In genomic region chr6:136804705-136805408, GRCm38 (mm10) we compare ENCODE assay signal across 8 mouse cellular contexts. TPM values are rescaled to one million over a fixed set of nuclear protein-coding genes. Genes with fewer than 3 reads are reported as not detected.
DNase-seq lines count a peak whose midpoint lies in the region; ATAC-seq and TF ChIP-seq lines count a peak whose summit lies in the region.

No protein-coding gene starts in this region.

- WGBS in forebrain, embryonic 11.5 days, result 39% methylated on average over 9 of the region's 9 CpGs
- 11% methylated on average over 9 of the region's 9 CpGs for WGBS in liver, adult 2 months

- H3K27me3 ChIP-seq in erythroblast, embryonic 14.5 days (ENCODE audit: control insufficient read depth), result no peaks in the 10 kb centered on the region
- H3K27me3 ChIP-seq in forebrain, embryonic 11.5 days (ENCODE audit: control insufficient read depth, insufficient read depth, low read length), result no peaks in the 10 kb centered on the region
- no peaks in the 10 kb centered on the region for H3K27me3 ChIP-seq in liver, adult 2 months (ENCODE audit: control insufficient read depth, insufficient read depth, low read length)

- no peak for TF ChIP-seq CTCF in liver, adult 2 months (IDR thresholded peaks at IDR 0.05; ENCODE audit: low read depth, low read length)

- H3K27ac ChIP-seq in forebrain, embryonic 11.5 days (ENCODE audit: low read depth, low read length), result peak overlapping the region; percentile 100
- H3K27ac ChIP-seq in liver, adult 2 months (replicated peaks; ENCODE audit: insufficient read depth, low read depth, low read length), result peak overlapping the region; percentile 72

- TF ChIP-seq POLR2A in liver, adult 2 months (IDR thresholded peaks at IDR 0.05; ENCODE audit: extremely low read depth, insufficient read depth, low read length), result no peak

- DNase-seq in 416B (ENCODE audit: low read depth), result peak; percentile 91
- no peak for DNase-seq in forebrain, embryonic 11.5 days (ENCODE audit: low spot score)
- DNase-seq in liver, adult 2 months (ENCODE audit: extremely low read depth, low read depth, low spot score), result peak; percentile 42
- DNase-seq in adrenal gland, adult 18-20 months (ENCODE audit: low spot score in 2 of 2), result no peak
- no peak for DNase-seq in cerebellum, adult 11 months
- no peak for DNase-seq in c-Kit-positive CD71-positive TER-119-positive erythroid progenitor cells, embryonic 14.5 days (ENCODE audit: low spot score)

- peak overlapping the region; percentile 77; the same call in 1 of the 2 replicates for H3K4me2 ChIP-seq in forebrain, embryonic 11.5 days (ENCODE audit: low read depth, low read length, severe bottlenecking)

- H3K9me3 ChIP-seq in erythroblast, embryonic 14.5 days (ENCODE audit: control insufficient read depth, low read length), result no peaks in the 10 kb centered on the region
- no peaks in the 10 kb centered on the region for H3K9me3 ChIP-seq in forebrain, embryonic 11.5 days (ENCODE audit: control insufficient read depth, low read length)

- peak overlapping the region; percentile 98; the same call in 1 of the 2 replicates for H3K9ac ChIP-seq in forebrain, embryonic 11.5 days (ENCODE audit: low read length)
- H3K9ac ChIP-seq in liver, adult 2 months (ENCODE audit: low read depth, low read length), result no peak overlapping the region

- ATAC-seq in erythroblast, adult 5-6 weeks (replicated peaks; ENCODE audit: low FRiP score, poor library complexity, severe bottlenecking), result no peak
- ATAC-seq in forebrain, embryonic 11.5 days (replicated peaks; ENCODE audit: low FRiP score), result no peak

- peaks cover 8% of the 10 kb centered on the region for H3K36me3 ChIP-seq in erythroblast, embryonic 14.5 days (ENCODE audit: control insufficient read depth)
- H3K36me3 ChIP-seq in forebrain, embryonic 11.5 days (ENCODE audit: control insufficient read depth, insufficient read depth, low read length), result no peaks in the 10 kb centered on the region
- no peaks in the 10 kb centered on the region for H3K36me3 ChIP-seq in liver, adult 2 months (ENCODE audit: control insufficient read depth, insufficient read depth, low read length)

- peaks cover 62% of the 10 kb centered on the region for H3K4me1 ChIP-seq in erythroblast, embryonic 14.5 days (ENCODE audit: control insufficient read depth)
- H3K4me1 ChIP-seq in forebrain, embryonic 11.5 days (replicated peaks; ENCODE audit: control insufficient read depth, insufficient read depth, low read length), result peaks cover 7% of the 10 kb centered on the region
- peaks cover 12% of the 10 kb centered on the region for H3K4me1 ChIP-seq in liver, adult 2 months (ENCODE audit: control insufficient read depth, insufficient read depth, low read length)

- no peaks in the 10 kb centered on the region; the same call in 1 of the 2 replicates for H3K79me2 ChIP-seq in liver, adult 2 months (ENCODE audit: control insufficient read depth, insufficient read depth, low read length)

- peak overlapping the region; percentile 64 for H3K4me3 ChIP-seq in erythroblast, embryonic 14.5 days (replicated peaks)
- peak overlapping the region; percentile 67 for H3K4me3 ChIP-seq in forebrain, embryonic 11.5 days (ENCODE audit: low read depth, low read length)
- H3K4me3 ChIP-seq in liver, adult 2 months (ENCODE audit: insufficient read depth, low read depth, low read length), result peak overlapping the region; percentile 25

RNA-seq across cellular contexts. Expression of gene Hist4h4, which starts 0.6 kb away (rescaled TPM):
- polyA plus RNA-seq in erythroblast, embryonic 14.5 days (2012), result 1.7 and 2.6 TPM in 2 replicates
- total RNA-seq in erythroblast, adult 5-6 weeks (2015; ENCODE audit: low replicate concordance), result 12.3 and 17.7 TPM in 2 replicates
- 29.4 and 32.5 TPM in 2 replicates for total RNA-seq in erythroblast, adult 5-6 weeks (2017; ENCODE audit: low replicate concordance)
- polyA plus RNA-seq in forebrain, embryonic 11.5 days (2014; fragmentation: Nextera tagmentation; extraction: Ambion mirVana), result 0.45 and 0.53 TPM in 2 replicates
- 8.8 and 9.9 TPM in 2 replicates for total RNA-seq in liver, adult 2 months (2014; rRNA removed)
- polyA plus RNA-seq in liver, adult 2 months (2012; rRNA removed), result 0.15 and 0.21 TPM in 2 replicates
- 1 to 10 TPM; 8.6 to 8.9 TPM for total RNA-seq in adrenal gland, adult 18-20 months (2021)

RNA-seq across cellular contexts. Expression of gene H2afj, which starts 3.2 kb away (rescaled TPM):
- 137 and 209 TPM in 2 replicates for polyA plus RNA-seq in erythroblast, embryonic 14.5 days (2012)
- 20.9 and 21.9 TPM in 2 replicates for total RNA-seq in erythroblast, adult 5-6 weeks (2015; ENCODE audit: low replicate concordance)
- total RNA-seq in erythroblast, adult 5-6 weeks (2017; ENCODE audit: low replicate concordance), result 26.2 and 40.1 TPM in 2 replicates
- polyA plus RNA-seq in forebrain, embryonic 11.5 days (2014; fragmentation: Nextera tagmentation; extraction: Ambion mirVana), result 85.0 and 94.7 TPM in 2 replicates
- total RNA-seq in liver, adult 2 months (2014; rRNA removed), result 53.1 and 63.8 TPM in 2 replicates
- polyA plus RNA-seq in liver, adult 2 months (2012; rRNA removed), result 90.3 and 103 TPM in 2 replicates
- total RNA-seq in adrenal gland, adult 18-20 months (2021), result 100 to 1,000 TPM; 104 to 207 TPM

RNA-seq across cellular contexts. Expression of gene BC049715, which starts 22.6 kb away (rescaled TPM):
- polyA plus RNA-seq in erythroblast, embryonic 14.5 days (2012), result 0.59 and 1.4 TPM in 2 replicates
- 0.38 TPM in 1 of 2 replicates, not detected in the other for total RNA-seq in erythroblast, adult 5-6 weeks (2015; ENCODE audit: low replicate concordance)
- total RNA-seq in erythroblast, adult 5-6 weeks (2017; ENCODE audit: low replicate concordance), result 0.34 and 5.3 TPM in 2 replicates
- 1.6 and 2.0 TPM in 2 replicates for polyA plus RNA-seq in forebrain, embryonic 11.5 days (2014; fragmentation: Nextera tagmentation; extraction: Ambion mirVana)
- total RNA-seq in liver, adult 2 months (2014; rRNA removed), result 0.18 and 1.1 TPM in 2 replicates
- 0.09 and 0.61 TPM in 2 replicates for polyA plus RNA-seq in liver, adult 2 months (2012; rRNA removed)
- 1 to 10 TPM in 1 of 2 experiments, under 1 TPM in 1; 0.45 to 1.0 TPM for total RNA-seq in adrenal gland, adult 18-20 months (2021)

RNA-seq across cellular contexts. Expression of gene Wbp11, which starts 23.2 kb away (rescaled TPM):
- polyA plus RNA-seq in erythroblast, embryonic 14.5 days (2012), result 28.6 and 29.6 TPM in 2 replicates
- total RNA-seq in erythroblast, adult 5-6 weeks (2015; ENCODE audit: low replicate concordance), result 34.2 and 38.2 TPM in 2 replicates
- 25.8 and 55.0 TPM in 2 replicates for total RNA-seq in erythroblast, adult 5-6 weeks (2017; ENCODE audit: low replicate concordance)
- polyA plus RNA-seq in forebrain, embryonic 11.5 days (2014; fragmentation: Nextera tagmentation; extraction: Ambion mirVana), result 174 and 191 TPM in 2 replicates
- total RNA-seq in liver, adult 2 months (2014; rRNA removed), result 6.6 and 9.0 TPM in 2 replicates
- 13.6 and 18.0 TPM in 2 replicates for polyA plus RNA-seq in liver, adult 2 months (2012; rRNA removed)
- total RNA-seq in adrenal gland, adult 18-20 months (2021), result 10 to 100 TPM; 72.0 to 77.7 TPM

RNA-seq across cellular contexts. Expression of gene Gucy2c, which starts 23.3 kb away (rescaled TPM):
- not detected in 2 replicates for polyA plus RNA-seq in erythroblast, embryonic 14.5 days (2012)
- total RNA-seq in erythroblast, adult 5-6 weeks (2015; ENCODE audit: low replicate concordance), result not detected in 2 replicates
- not detected in 2 replicates for total RNA-seq in erythroblast, adult 5-6 weeks (2017; ENCODE audit: low replicate concordance)
- polyA plus RNA-seq in forebrain, embryonic 11.5 days (2014; fragmentation: Nextera tagmentation; extraction: Ambion mirVana), result not detected in 2 replicates
- 0.55 and 2.6 TPM in 2 replicates for total RNA-seq in liver, adult 2 months (2014; rRNA removed)
- polyA plus RNA-seq in liver, adult 2 months (2012; rRNA removed), result 0.17 and 0.56 TPM in 2 replicates
- under 1 TPM in 1 of 2 experiments, not detected in 1; 0.06 TPM for total RNA-seq in adrenal gland, adult 18-20 months (2021)

Comparison
In these comparisons a context has a peak if more than half of its experiments do, and no peak if none do; other contexts are left out.
1. DNase-seq: peak in 416B (single experiment) and liver, adult 2 months (single experiment); none in forebrain, embryonic 11.5 days (single experiment), adrenal gland, adult 18-20 months (0 of 2), cerebellum, adult 11 months (single experiment) and c-Kit-positive CD71-positive TER-119-positive erythroid progenitor cells, embryonic 14.5 days (single experiment).
2. Peak in every context shown above with its lines, with median percentiles within 50 percentile points of each other: H3K4me3 ChIP-seq.